Mouse (Mus musculus): ENCODE results near the gene 6030468B19Rik. TPM values are rescaled to one million over a fixed set of nuclear protein-coding genes. Genes with fewer than 3 reads are reported as not detected.

Gene 6030468B19Rik
- total and polyA plus RNA-seq, 3 experiments = 2.7 to 5.1 TPM; not detected in 1

DNA sequence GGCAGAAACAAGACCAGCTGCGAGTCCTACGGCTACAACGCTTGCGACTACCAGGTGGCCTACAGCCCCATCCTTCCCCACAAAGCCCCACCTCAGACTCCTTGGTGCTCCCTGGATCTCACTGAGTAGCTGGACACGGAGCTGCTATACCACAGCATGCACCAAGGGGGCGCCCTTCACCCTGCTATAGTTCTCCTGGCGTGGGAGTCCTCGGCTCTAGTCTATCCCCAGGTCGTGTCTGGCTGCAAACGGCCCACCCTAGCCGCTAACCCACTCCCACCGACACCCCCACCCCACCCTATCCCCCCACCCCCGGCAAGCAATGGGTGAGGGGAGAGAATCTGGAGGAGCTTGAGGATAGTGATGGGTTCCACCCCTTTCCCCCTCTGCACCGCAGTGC, 7.2 kb upstream of the 6030468B19Rik start:
- Histone ChIP-seq H3K36me3 (ENCODE audit: control insufficient read depth in 1 of 2, insufficient read depth in 2 of 2, low read length in 2 of 2) (no peaks in the 10 kb centered on the region), H3K4me1 (ENCODE audit: control insufficient read depth in 1 of 2, insufficient read depth in 2 of 2, low read length in 2 of 2) (no peaks in the 10 kb centered on the region), H3K4me3 (ENCODE audit: control insufficient read depth in 1 of 2, insufficient read depth in 1 of 2, low read depth in 2 of 2, low read length in 2 of 2) (no peak overlapping the region), H3K79me2 (ENCODE audit: control insufficient read depth, insufficient read depth, low read length, poor library complexity) (no peaks in the 10 kb centered on the region), H3K9ac (ENCODE audit: control insufficient read depth, low read depth, low read length, poor library complexity, severe bottlenecking) (no peak overlapping the region), H3K27me3 (ENCODE audit: control insufficient read depth in 1 of 2, insufficient read depth in 2 of 2, low read length in 2 of 2) (no peaks in the 10 kb centered on the region), H3K9me3 (replicated peaks; ENCODE audit: insufficient read depth, low read length) (no peaks in the 10 kb centered on the region), H3K27ac (ENCODE audit: control insufficient read depth, low read depth, low read length) (no peak overlapping the region)
- DNase-seq (ENCODE audit: low read depth, low spot score) = peak; percentile 77
- no peak for TF ChIP-seq KAT2A (conservative IDR thresholded peaks at IDR 0.05; ENCODE audit: low read depth, low read length)
- no peak for TF ChIP-seq ELF1 (IDR thresholded peaks at IDR 0.05; ENCODE audit: low read depth, low read length)
- 0 out of 2 replicates have a peak, but pooled peaks have one; percentile 20 for TF ChIP-seq SIN3A (IDR thresholded peaks at IDR 0.05; ENCODE audit: low read length)
- TF ChIP-seq USF2 (IDR thresholded peaks at IDR 0.05; ENCODE audit: borderline replicate concordance in 1 of 2, insufficient read depth in 1 of 2, low read depth in 1 of 2, low read length in 2 of 2) = no peak
- no peak for TF ChIP-seq ZMIZ1 (IDR thresholded peaks at IDR 0.05; ENCODE audit: low read depth, low read length)
- TF ChIP-seq TBP (IDR thresholded peaks at IDR 0.05; ENCODE audit: low read depth, low read length) = no peak
- TF ChIP-seq POLR2AphosphoS2 (IDR thresholded peaks at IDR 0.05; ENCODE audit: low read length) = no peak
- no peak for TF ChIP-seq TAL1 (IDR thresholded peaks at IDR 0.05; ENCODE audit: low read length)
- TF ChIP-seq UBTF (IDR thresholded peaks at IDR 0.05; ENCODE audit: borderline replicate concordance, insufficient read depth, low read depth, low read length) = no peak
- no peak for TF ChIP-seq NELFE (IDR thresholded peaks at IDR 0.05; ENCODE audit: low read depth, low read length)
- TF ChIP-seq CHD1 (IDR thresholded peaks at IDR 0.05; ENCODE audit: low read depth, low read length) = no peak
- TF ChIP-seq TCF12 (IDR thresholded peaks at IDR 0.05; ENCODE audit: low read depth, low read length) = no peak
- TF ChIP-seq MXI1 (IDR thresholded peaks at IDR 0.05; ENCODE audit: low read depth, low read length) = no peak
- TF ChIP-seq ETS1 (IDR thresholded peaks at IDR 0.05; ENCODE audit: low read depth, low read length) = no peak
- TF ChIP-seq E2F4 (IDR thresholded peaks at IDR 0.05; ENCODE audit: borderline replicate concordance, low read depth, low read length) = no peak
- no peak for TF ChIP-seq ZNF384 (IDR thresholded peaks at IDR 0.05; ENCODE audit: low read depth, low read length)
- peak; percentile 69 for TF ChIP-seq RAD21 (IDR thresholded peaks at IDR 0.05; ENCODE audit: low read depth, low read length)
- TF ChIP-seq MYB (IDR thresholded peaks at IDR 0.05; ENCODE audit: low read depth, low read length) = no peak
- TF ChIP-seq CTCF (IDR thresholded peaks at IDR 0.05 in 2 of 3, conservative IDR thresholded peaks at IDR 0.05 in 1 of 3; ENCODE audit: control insufficient read depth in 1 of 3, insufficient read depth in 1 of 3, low read depth in 2 of 3, low read length in 3 of 3, poor library complexity in 1 of 3, severe bottlenecking in 1 of 3) = peak; percentile 89 to 97 (median 92)
- TF ChIP-seq HCFC1 (IDR thresholded peaks at IDR 0.05; ENCODE audit: low read depth, low read length) = no peak
- peak; percentile 52; the same call in 1 of the 2 replicates for TF ChIP-seq ZC3H11A (IDR thresholded peaks at IDR 0.05; ENCODE audit: low read depth, low read length)
- TF ChIP-seq BHLHE40 (IDR thresholded peaks at IDR 0.05; ENCODE audit: borderline replicate concordance, low read depth, low read length) = no peak
- no peak for TF ChIP-seq MAFK (IDR thresholded peaks at IDR 0.05; ENCODE audit: borderline replicate concordance, low read depth, low read length)
- TF ChIP-seq POLR2A (IDR thresholded peaks at IDR 0.05; ENCODE audit: control insufficient read depth in 1 of 2, insufficient read depth in 1 of 2, low read depth in 1 of 2, low read length in 2 of 2, poor library complexity in 1 of 2) = no peak
- no peak for TF ChIP-seq USF1 (IDR thresholded peaks at IDR 0.05; ENCODE audit: low read depth, low read length)
- TF ChIP-seq MYC (IDR thresholded peaks at IDR 0.05; ENCODE audit: low read depth, low read length) = no peak
- TF ChIP-seq MAX (IDR thresholded peaks at IDR 0.05; ENCODE audit: low read length) = no peak
- peak; percentile 60 for TF ChIP-seq SMC3 (IDR thresholded peaks at IDR 0.05; ENCODE audit: low read depth, low read length)
- TF ChIP-seq NRF1 (IDR thresholded peaks at IDR 0.05; ENCODE audit: insufficient read depth, low read depth, low read length, poor library complexity, severe bottlenecking) = no peak
- TF ChIP-seq MAZ (IDR thresholded peaks at IDR 0.05; ENCODE audit: low read depth, low read length) = no peak
- no peak for TF ChIP-seq GABPA (IDR thresholded peaks at IDR 0.05; ENCODE audit: low read depth, low read length)
- TF ChIP-seq RCOR1 (IDR thresholded peaks at IDR 0.05; ENCODE audit: low read depth, low read length) = no peak
- TF ChIP-seq ZKSCAN1 (IDR thresholded peaks at IDR 0.05; ENCODE audit: low read depth, low read length) = no peak

All from MEL (cell line).